Mouse (Mus musculus) liver, postnatal 0 days (tissue): ENCODE data around the gene Gm20696.

Source experiments
- CTCF ChIP-seq: sonication (generic); IDR thresholded peaks from 2 replicates; pipeline ENCODE4 v1.5.1; 2016; ENCODE audit warnings: antibody characterized with exemption, low read depth
- EP300 ChIP-seq: IDR thresholded peaks from 2 replicates; pipeline ENCODE4 v1.6.1; 2016; ENCODE audit warnings: antibody characterized with exemption, low read depth, mild to moderate bottlenecking

DNA sequence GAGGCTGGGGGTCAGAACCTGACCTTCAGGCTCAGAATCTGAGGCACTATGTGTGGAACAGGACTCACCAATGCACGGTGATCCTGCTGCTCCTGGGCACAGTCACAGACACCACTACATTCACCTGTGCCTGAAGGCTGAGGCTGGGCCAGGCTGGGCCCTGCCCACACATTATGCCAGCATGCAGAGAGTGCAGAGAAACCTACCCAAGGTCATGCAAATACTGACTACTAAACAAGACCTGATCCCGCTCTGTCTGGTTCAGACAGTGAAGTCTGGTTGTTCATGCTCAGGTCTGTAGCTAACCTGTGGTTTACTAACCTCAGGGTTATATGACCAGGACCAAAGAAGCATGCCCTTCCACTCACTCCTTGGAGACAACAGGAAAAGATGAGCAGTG, 163.9 kb downstream of the Gm20696 start:
- TF ChIP-seq CTCF (no peak), EP300 (no peak)
